9 mouse cellular contexts compared by ENCODE assay signal in genomic region chr8:88450864-88451657, GRCm38 (mm10).
A peak's percentile ranks its signal among the peaks of the same experiment; 100 is the strongest.
DNase-seq lines count a peak whose midpoint lies in the region; ATAC-seq and TF ChIP-seq lines count a peak whose summit lies in the region.
"Had no signal": no experiment of that assay in that cellular context is flagged by ENCODE, and none has a peak within 500 bp of the region (broad histone marks: within the 10 kb centered on the region; RNA-seq: fewer than 3 reads in every experiment).

No protein-coding gene starts in this region.

- 7% methylated on average over 26 of the region's 26 CpGs for WGBS in kidney, embryonic 16.5 days
- WGBS in embryonic facial prominence, embryonic 11.5 days = 6% methylated on average over 26 of the region's 26 CpGs
- 4% methylated on average over 26 of the region's 26 CpGs for WGBS in limb, embryonic 14.5 days
- WGBS in neural tube, embryonic 11.5 days = 4% methylated on average over 26 of the region's 26 CpGs

- no peak overlapping the region for H3K27ac ChIP-seq in kidney, embryonic 16.5 days (ENCODE audit: low read length)
- H3K27ac ChIP-seq in embryonic facial prominence, embryonic 11.5 days (replicated peaks; ENCODE audit: low read depth, low read length) = no peak overlapping the region
- H3K27ac ChIP-seq in limb, embryonic 14.5 days (replicated peaks; ENCODE audit: low read depth, low read length) = no peak overlapping the region
- H3K27ac ChIP-seq in neural tube, embryonic 11.5 days (ENCODE audit: low read depth, low read length) = no peak overlapping the region

- ATAC-seq in kidney, embryonic 16.5 days (ENCODE audit: low FRiP score, low TSS enrichment) = no peak
- no peak for ATAC-seq in embryonic facial prominence, embryonic 11.5 days (replicated peaks; ENCODE audit: insufficient number of reproducible peaks, low FRiP score, low TSS enrichment, low read depth)
- no peak for ATAC-seq in limb, embryonic 14.5 days (ENCODE audit: low FRiP score, low read depth)
- no peak for ATAC-seq in neural tube, embryonic 11.5 days (ENCODE audit: insufficient read depth, low FRiP score, low TSS enrichment)

- peak overlapping the region; percentile 46 for H3K4me2 ChIP-seq in kidney, embryonic 16.5 days (replicated peaks; ENCODE audit: low read depth, low read length)
- H3K4me2 ChIP-seq in embryonic facial prominence, embryonic 11.5 days (ENCODE audit: low read depth, low read length) = peak overlapping the region; percentile 1; the same call in 1 of the 2 replicates
- peak overlapping the region; percentile 27 for H3K4me2 ChIP-seq in limb, embryonic 14.5 days (replicated peaks; ENCODE audit: low read depth, low read length, severe bottlenecking)
- peak overlapping the region; percentile 33 for H3K4me2 ChIP-seq in neural tube, embryonic 11.5 days (ENCODE audit: low read depth)

- H3K27me3 ChIP-seq in kidney, embryonic 16.5 days (ENCODE audit: insufficient read depth, low read length) = peaks cover 39% of the 10 kb centered on the region
- peaks cover 12% of the 10 kb centered on the region for H3K27me3 ChIP-seq in embryonic facial prominence, embryonic 11.5 days (ENCODE audit: control insufficient read depth, insufficient read depth, low read length)
- H3K27me3 ChIP-seq in limb, embryonic 14.5 days (ENCODE audit: control insufficient read depth, insufficient read depth, low read length) = peaks cover 37% of the 10 kb centered on the region
- H3K27me3 ChIP-seq in neural tube, embryonic 11.5 days (ENCODE audit: control insufficient read depth, insufficient read depth, low read length) = peaks cover 8% of the 10 kb centered on the region

- 0 out of 2 replicates have a peak, but pooled peaks cover under 1% of the 10 kb centered on the region for H3K9me3 ChIP-seq in kidney, embryonic 16.5 days (ENCODE audit: low read length)
- H3K9me3 ChIP-seq in embryonic facial prominence, embryonic 11.5 days (replicated peaks; ENCODE audit: control insufficient read depth, low read length) = no peaks in the 10 kb centered on the region; the same call in 1 of the 2 replicates
- no peaks in the 10 kb centered on the region; the same call in 1 of the 2 replicates for H3K9me3 ChIP-seq in limb, embryonic 14.5 days (ENCODE audit: control insufficient read depth, low read length)
- H3K9me3 ChIP-seq in neural tube, embryonic 11.5 days (ENCODE audit: control insufficient read depth, low read length) = no peaks in the 10 kb centered on the region

- H3K4me1 ChIP-seq in kidney, embryonic 16.5 days (ENCODE audit: insufficient read depth, low read length) = peaks cover 30% of the 10 kb centered on the region
- H3K4me1 ChIP-seq in embryonic facial prominence, embryonic 11.5 days (ENCODE audit: control insufficient read depth, insufficient read depth, low read length) = peaks cover 20% of the 10 kb centered on the region
- H3K4me1 ChIP-seq in limb, embryonic 14.5 days (ENCODE audit: control insufficient read depth, insufficient read depth, low read length) = peaks cover 20% of the 10 kb centered on the region
- H3K4me1 ChIP-seq in neural tube, embryonic 11.5 days (ENCODE audit: control insufficient read depth, insufficient read depth, low read length) = peaks cover 30% of the 10 kb centered on the region

- H3K9ac ChIP-seq in kidney, embryonic 16.5 days (replicated peaks; ENCODE audit: low read length) = peak overlapping the region; percentile 19
- H3K9ac ChIP-seq in embryonic facial prominence, embryonic 11.5 days (replicated peaks; ENCODE audit: low read length) = peak overlapping the region; percentile 34
- H3K9ac ChIP-seq in limb, embryonic 14.5 days (ENCODE audit: low read depth, low read length, severe bottlenecking) = peak overlapping the region; percentile 25; the same call in 1 of the 2 replicates
- H3K9ac ChIP-seq in neural tube, embryonic 11.5 days (ENCODE audit: low read length) = peak overlapping the region; percentile 1

- DNase-seq in kidney, adult 18-20 months = no peak
- DNase-seq in embryonic facial prominence, embryonic 11.5 days (ENCODE audit: low spot score) = peak; percentile 36
- no peak for DNase-seq in limb, embryonic 14.5 days (ENCODE audit: low spot score)
- peak; percentile 25 for DNase-seq in neural tube, embryonic 11.5 days (ENCODE audit: low spot score)
- DNase-seq in right cerebral cortex, postnatal 14 days = no peak
- no peak for DNase-seq in layer of hippocampus, adult 18-20 months (ENCODE audit: low spot score in 2 of 2)
- no peak for DNase-seq in kidney, postnatal 14 days

- TF ChIP-seq POLR2A in limb, embryonic 14.5 days (IDR thresholded peaks at IDR 0.05; ENCODE audit: borderline replicate concordance, extremely low read depth, insufficient read depth, insufficient read length) = no peak

- H3K36me3 ChIP-seq in kidney, embryonic 16.5 days (ENCODE audit: insufficient read depth, low read length) = no peaks in the 10 kb centered on the region
- no peaks in the 10 kb centered on the region for H3K36me3 ChIP-seq in embryonic facial prominence, embryonic 11.5 days (replicated peaks; ENCODE audit: control insufficient read depth, insufficient read depth, low read depth, low read length)
- no peaks in the 10 kb centered on the region for H3K36me3 ChIP-seq in limb, embryonic 14.5 days (ENCODE audit: control insufficient read depth, insufficient read depth, low read length)
- H3K36me3 ChIP-seq in neural tube, embryonic 11.5 days (ENCODE audit: control insufficient read depth, insufficient read depth, low read length) = no peaks in the 10 kb centered on the region

- peak overlapping the region; percentile 16 for H3K4me3 ChIP-seq in kidney, embryonic 16.5 days (ENCODE audit: low read length)
- H3K4me3 ChIP-seq in embryonic facial prominence, embryonic 11.5 days (ENCODE audit: low read depth, low read length) = 0 out of 2 replicates have a peak overlapping the region, but pooled peaks have one; percentile 9
- H3K4me3 ChIP-seq in limb, embryonic 14.5 days (replicated peaks; ENCODE audit: low read length) = no peak overlapping the region
- H3K4me3 ChIP-seq in neural tube, embryonic 11.5 days (ENCODE audit: low read depth, low read length) = no peak overlapping the region
- H3K4me3 ChIP-seq: megakaryocyte, embryonic 14.5 days had no signal

Comparison
In these comparisons a context has a peak if more than half of its experiments do, and no peak if none do; other contexts are left out.
1. H3K4me3 ChIP-seq: peak in kidney, embryonic 16.5 days (single experiment) and embryonic facial prominence, embryonic 11.5 days (single experiment); none in limb, embryonic 14.5 days (single experiment) and neural tube, embryonic 11.5 days (single experiment).
2. DNase-seq: peak in embryonic facial prominence, embryonic 11.5 days (single experiment) and neural tube, embryonic 11.5 days (single experiment); none in kidney, adult 18-20 months (single experiment), limb, embryonic 14.5 days (single experiment), right cerebral cortex, postnatal 14 days (single experiment), layer of hippocampus, adult 18-20 months (0 of 2) and kidney, postnatal 14 days (single experiment).
3. Peak in every context shown above with its lines, with median percentiles within 50 percentile points of each other: H3K4me2 ChIP-seq and H3K9ac ChIP-seq.